Mouse (Mus musculus) cortical plate, adult 2 months (tissue): ENCODE results near the gene Pcdh9.

Experiments used
- CTCF ChIP-seq: fragments of 200-500 bp; IDR thresholded peaks from 2 replicates; pipeline ENCODE4 v1.5.1; 2011; ENCODE audit warnings: mild to moderate bottlenecking, control low read depth, low read length; ENCODE audit not compliant: insufficient read depth; ENCODE audit errors: extremely low read depth
- POLR2A ChIP-seq: fragments of 200-500 bp; IDR thresholded peaks from 2 replicates; pipeline ENCODE4 v1.6.1; 2011; ENCODE audit warnings: mild to moderate bottlenecking, low read length, control low read depth; ENCODE audit not compliant: insufficient read depth; ENCODE audit errors: extremely low read depth

DNA sequence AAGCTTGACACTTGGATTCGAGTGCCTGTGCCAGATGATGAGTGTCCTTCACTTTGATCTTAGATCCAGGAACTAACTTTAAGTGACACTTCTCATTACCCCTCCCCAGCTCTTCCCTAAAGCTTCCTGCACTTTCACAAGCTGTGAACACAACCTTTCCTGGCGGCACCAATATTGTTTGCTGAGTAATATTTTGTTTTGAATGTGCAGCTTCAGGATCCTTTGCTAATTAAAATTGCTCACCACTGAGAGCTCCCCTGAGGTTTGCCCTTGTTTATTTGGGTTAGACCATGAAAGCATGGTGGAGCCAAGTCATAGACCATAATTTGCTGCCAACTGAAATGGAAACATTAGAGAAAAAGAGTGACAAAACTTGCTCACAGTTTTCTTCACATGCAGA lies 543.4 kb downstream of the Pcdh9 start:
- TF ChIP-seq CTCF (no peak), POLR2A (no peak)
